Mouse (Mus musculus) cerebellum, postnatal 10 days (tissue): ENCODE results near the gene Fam84a.

ENCODE experiments used
- DNase-seq, 2 experiments: peaks; one replicate each; pipeline ENCODE4 v3.0.0; 2021; ENCODE audit warnings: mixed read lengths in 2 of 2

The Fam84a gene

GRCm38 (mm10) chr12:14151921-14152320 is at the start of gene Fam84a:
Gene Fam84a, minus strand, starts transcription at chr12:14152054.
- peak; percentile 99 for DNase-seq

GRCm38 (mm10) chr12:14195479-14195878 is 43.6 kb upstream of the Fam84a start:
- no peak for DNase-seq

DNA sequence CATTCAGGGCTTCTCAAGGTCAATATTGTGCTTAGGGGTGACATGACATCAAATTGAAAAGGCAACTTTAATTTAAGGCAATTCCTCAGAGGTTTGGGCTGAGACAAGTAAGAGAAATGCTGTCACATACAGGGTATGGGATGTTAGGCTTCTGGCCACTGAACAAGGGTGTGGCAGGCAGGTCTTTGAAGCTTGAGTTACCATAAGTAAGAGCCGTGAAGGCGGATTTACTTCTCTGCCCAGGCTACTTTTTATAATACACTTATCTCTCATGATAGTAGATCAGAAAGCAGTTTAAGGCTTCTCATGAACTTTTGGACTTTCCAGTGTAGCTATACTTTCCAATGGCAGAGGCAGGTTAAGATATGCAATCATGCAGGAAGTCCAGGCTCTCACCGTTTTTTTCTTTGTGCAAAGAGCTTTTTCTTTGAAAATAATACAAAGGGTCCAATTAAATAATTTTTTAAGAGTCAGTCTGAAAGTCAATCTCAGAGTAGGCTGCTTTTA is 34.9 kb upstream of the Fam84a start:
- no peak for DNase-seq

DNA sequence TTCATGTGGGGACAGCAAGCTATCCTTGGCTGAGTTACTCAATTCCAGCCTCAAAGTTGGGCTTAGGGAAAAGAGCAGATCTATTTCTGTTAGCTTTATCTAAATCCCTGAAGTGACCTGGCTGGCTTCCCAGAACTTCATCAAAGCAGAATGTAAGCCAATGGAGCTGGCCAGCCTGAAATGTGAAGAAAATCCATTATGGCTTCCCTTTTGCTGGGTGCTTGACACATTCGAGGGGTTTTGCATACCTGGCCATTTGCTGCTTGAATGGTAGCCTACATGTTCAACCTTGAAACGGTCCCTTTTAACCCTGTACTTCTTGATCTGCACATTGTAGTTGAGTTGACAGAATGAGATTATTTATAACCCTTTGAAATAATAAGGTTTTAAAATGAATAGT is 13.9 kb upstream of the Fam84a start:
- peak; percentile 85 to 86 for DNase-seq

- DNase-seq, result no peak
Observed at GRCm38 (mm10) chr12:14164936-14165335, 13.1 kb upstream of the Fam84a start.

GRCm38 (mm10) chr12:14152426-14152825 is 572 bp upstream of the Fam84a start:
- DNase-seq, result peak; percentile 61 to 63

DNA sequence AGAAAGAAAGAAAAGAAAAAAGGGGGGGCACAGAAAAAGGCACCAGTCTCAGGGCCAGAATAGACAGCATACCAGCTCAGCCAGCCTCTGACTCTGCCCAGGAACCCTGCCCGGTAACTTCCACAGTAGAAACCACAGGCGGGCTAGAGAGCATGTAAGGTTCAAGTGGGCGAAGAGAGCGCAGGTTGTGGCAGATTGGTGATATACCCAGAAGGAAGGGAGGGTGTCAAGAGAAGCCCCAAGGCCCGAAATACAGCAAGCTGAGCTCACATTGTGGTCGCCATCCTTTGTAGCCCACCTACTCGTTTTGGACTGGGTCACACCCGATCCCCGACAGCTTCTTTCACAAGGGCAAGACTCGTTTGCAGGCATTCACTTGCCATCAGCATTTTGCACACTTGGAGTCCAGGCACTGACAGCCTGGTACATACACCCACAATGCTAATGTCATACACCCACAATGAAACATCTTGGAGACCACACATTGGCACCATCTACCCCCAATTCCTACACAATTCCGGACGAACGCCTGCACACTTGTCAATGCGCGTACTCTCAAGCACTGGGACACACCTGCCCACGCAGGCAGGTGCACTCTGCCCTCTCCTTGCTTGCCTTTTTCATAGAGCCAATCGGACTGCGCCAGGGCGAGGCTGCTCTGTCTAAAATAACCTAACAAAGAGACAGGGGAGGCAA is 770 bp downstream of the Fam84a start:
- DNase-seq, result peak; percentile 51 to 58

DNA sequence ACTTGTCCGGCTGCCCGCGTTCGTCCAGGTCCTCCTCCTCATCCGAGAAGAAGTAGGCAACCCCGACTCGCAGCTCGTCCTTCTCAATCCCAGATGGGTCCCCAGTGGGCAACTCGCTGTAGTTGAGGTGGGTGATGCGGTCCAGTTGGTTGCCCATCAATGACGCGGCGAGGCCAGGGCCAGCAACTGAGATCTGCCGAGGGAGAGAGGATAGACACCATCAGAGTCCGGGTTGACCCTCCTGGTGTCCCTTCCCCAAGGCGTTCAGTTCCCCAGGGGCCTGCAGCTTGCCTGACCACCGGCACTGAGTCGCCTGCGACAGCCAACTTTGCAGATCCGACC is 1.3 kb downstream of the Fam84a start:
- DNase-seq, result peak in 1 of 2 experiments; percentile 59

DNA sequence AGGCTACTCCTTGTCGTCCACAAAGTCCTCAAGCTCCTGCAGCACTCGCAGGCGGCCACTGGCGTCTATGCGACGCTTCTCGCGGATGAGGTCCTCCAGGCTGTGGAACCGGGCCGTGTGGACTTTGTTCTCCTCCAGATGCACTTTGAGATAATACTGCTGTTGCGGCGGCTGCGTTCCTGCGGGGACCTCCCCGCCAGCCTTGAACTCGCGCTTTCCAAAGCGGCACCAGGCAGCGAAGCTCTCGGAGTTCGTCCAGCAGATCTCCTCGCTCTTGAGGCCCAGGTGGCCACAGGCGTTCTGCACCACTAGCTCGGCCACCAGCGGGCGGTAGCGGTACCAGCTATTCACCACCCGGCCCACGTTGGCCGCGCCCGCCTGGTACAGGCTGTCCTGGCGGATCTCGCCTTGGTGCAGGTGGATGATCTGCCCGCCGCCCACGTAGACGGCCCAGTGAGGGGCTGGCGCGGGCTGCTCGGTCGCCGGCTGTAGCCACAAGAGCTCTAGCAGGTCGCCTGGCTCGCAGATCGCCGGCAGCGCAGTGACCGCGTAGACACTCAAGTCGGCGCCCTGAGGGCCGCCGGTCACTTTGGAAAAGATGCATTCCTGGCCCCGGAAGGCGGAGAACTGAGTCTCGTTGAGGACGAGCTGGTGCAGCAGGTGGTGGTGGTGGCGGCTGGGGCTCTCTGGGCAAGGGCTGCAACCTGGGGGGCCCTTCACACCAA is 1.8 kb downstream of the Fam84a start:
- DNase-seq, result peak; percentile 89 to 92

DNA sequence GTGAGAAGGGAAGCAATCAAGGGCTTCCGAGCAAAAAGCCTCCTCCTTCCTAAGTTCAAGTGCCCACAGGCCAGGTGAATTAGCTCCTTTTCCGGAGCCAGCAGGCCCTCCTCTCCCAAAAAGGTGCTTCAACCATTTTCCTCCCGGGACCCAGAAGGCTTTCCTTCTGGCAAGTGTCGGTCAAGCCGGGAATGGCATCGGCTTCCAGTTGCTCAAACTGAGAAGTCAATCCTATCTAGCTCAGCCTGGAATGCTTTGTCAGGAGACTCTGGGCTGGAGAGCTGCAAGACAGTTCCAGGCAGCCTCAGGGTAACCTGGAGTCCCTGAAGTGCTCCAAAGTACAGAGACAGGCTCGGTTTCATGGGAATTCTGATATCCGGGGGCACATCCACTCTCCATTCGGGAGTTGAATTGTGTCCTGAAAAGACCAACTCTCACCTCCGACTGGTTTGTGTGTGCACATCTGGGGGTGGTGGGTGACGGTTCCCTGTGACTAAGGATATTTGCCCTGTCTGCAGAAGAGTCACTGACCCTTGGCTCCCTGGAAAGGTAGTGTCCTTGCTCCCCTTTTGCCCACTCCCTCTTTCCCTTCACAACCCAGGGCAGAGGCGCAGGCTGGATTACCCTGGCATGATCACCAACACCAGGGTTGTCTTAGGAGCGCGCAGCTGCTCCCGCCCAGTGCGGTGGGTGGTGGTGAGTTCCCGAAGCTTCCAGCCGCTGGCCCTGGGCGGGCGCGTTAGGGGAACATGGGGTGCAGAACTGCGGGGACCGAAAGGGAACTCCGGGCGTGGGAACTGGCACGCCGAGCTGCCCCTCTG is 2.6 kb downstream of the Fam84a start:
- DNase-seq, result peak; percentile 28 to 30

DNA sequence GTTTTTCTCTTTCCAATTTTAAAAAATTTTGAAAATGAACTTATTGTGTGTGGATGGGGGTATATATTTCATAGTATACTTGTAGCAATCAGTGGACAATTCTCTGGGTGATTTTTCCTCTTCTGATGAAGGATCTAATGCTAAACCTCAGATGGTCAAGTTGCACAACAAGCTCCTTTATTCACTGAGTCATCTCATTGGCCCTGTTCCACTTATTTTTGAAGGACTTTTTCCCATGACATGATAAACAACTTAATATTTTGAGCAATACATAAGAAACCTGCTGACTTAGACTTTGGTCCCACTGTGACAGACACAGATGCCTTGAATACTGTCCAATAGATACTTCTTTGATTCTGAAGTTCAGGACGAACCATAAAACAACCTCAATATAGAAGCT is 14.8 kb downstream of the Fam84a start:
- DNase-seq, result no peak

GRCm38 (mm10) chr12:14114730-14115129 is 37.1 kb downstream of the Fam84a start:
- DNase-seq, result peak; percentile 41 to 59

DNA sequence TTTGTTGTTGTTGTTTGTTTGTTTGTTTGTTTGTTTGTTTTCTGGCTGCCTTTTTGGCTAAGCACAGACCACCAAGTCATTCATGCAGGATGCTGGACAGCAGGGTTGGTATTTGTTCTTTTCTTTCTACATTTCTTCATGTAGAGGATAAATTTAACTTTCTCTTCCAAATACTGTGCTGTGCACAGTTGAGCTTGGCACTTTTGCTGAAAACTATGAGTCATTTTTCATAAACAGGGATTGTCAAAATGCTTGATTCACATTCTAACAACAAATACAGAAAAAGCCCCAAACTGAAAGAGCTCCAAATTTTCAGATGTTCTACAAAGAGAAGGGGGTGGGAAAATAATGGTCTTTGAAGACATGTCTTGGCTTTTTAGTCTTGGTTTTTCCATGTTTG is 54.9 kb downstream of the Fam84a start:
- DNase-seq, result no peak
